Comparison of ENCODE assay signal across 8 mouse cellular contexts in genomic region chr2:29971838-29972635, GRCm38 (mm10). TPM values are rescaled to one million over a fixed set of nuclear protein-coding genes. Genes with fewer than 3 reads are reported as not detected.
DNase-seq lines count a peak whose midpoint lies in the region; ATAC-seq and TF ChIP-seq lines count a peak whose summit lies in the region.

No protein-coding gene starts in this region.

- TF ChIP-seq CTCF in left cerebral cortex, adult 2 months (IDR thresholded peaks at IDR 0.05), result no peak

- WGBS in kidney, embryonic 16.5 days, result 67% methylated on average over 9 of the region's 9 CpGs
- WGBS in lung, embryonic 16.5 days, result 56% methylated on average over 9 of the region's 9 CpGs

- H3K4me2 ChIP-seq in kidney, embryonic 16.5 days (replicated peaks; ENCODE audit: low read depth, low read length), result no peak overlapping the region
- H3K4me2 ChIP-seq in lung, embryonic 16.5 days (ENCODE audit: low read depth, low read length), result no peak overlapping the region

- no peaks in the 10 kb centered on the region for H3K27me3 ChIP-seq in kidney, embryonic 16.5 days (ENCODE audit: insufficient read depth, low read length)
- no peaks in the 10 kb centered on the region for H3K27me3 ChIP-seq in lung, embryonic 16.5 days (ENCODE audit: control insufficient read depth, insufficient read depth, low read depth, low read length)

- no peaks in the 10 kb centered on the region for H3K9me3 ChIP-seq in kidney, embryonic 16.5 days (ENCODE audit: low read length)
- H3K9me3 ChIP-seq in lung, embryonic 16.5 days (ENCODE audit: control insufficient read depth, low read length), result no peaks in the 10 kb centered on the region

- intact Hi-C loops in left cerebral cortex, adult 2 months (cut with DNase I), result no loop called here
- intact Hi-C loops in left cerebral cortex, postnatal 36 days (cut with DNase I), result no loop called here

- no peak for ATAC-seq in kidney, embryonic 16.5 days (ENCODE audit: low FRiP score, low TSS enrichment)
- ATAC-seq in lung, embryonic 16.5 days (ENCODE audit: low read depth), result peak; percentile 75

- DNase-seq in left cerebral cortex, adult 2 months (ENCODE audit: extremely low spot score in 1 of 2, low spot score in 2 of 2), result peak in 1 of 2 experiments; percentile 42
- no peak for DNase-seq in left cerebral cortex, postnatal 36 days (ENCODE audit: low spot score in 2 of 2)
- peak; percentile 74 for DNase-seq in c-Kit-positive CD71-positive TER-119-negative erythroid progenitor cells, embryonic 14.5 days (ENCODE audit: low read depth)
- DNase-seq in heart, adult 9 months (ENCODE audit: low spot score in 2 of 2), result peak; percentile 65 to 83
- DNase-seq in urinary bladder, postnatal 36 days (ENCODE audit: low spot score in 2 of 2), result peak; percentile 33 to 71
- DNase-seq in thymus, postnatal 4 days, result no peak

- H3K36me3 ChIP-seq in kidney, embryonic 16.5 days (ENCODE audit: insufficient read depth, low read length), result peaks cover 18% of the 10 kb centered on the region
- H3K36me3 ChIP-seq in lung, embryonic 16.5 days (ENCODE audit: control insufficient read depth, insufficient read depth, low read length), result peaks cover 2% of the 10 kb centered on the region; the same call in 1 of the 2 replicates

- H3K4me3 ChIP-seq in left cerebral cortex, adult 2 months, result no peak overlapping the region
- no peak overlapping the region for H3K4me3 ChIP-seq in kidney, embryonic 16.5 days (ENCODE audit: low read length)
- no peak overlapping the region for H3K4me3 ChIP-seq in lung, embryonic 16.5 days (ENCODE audit: low read length)

- H3K27ac ChIP-seq in left cerebral cortex, adult 2 months, result peak overlapping the region; percentile 32
- H3K27ac ChIP-seq in kidney, embryonic 16.5 days (ENCODE audit: low read length), result peak overlapping the region; percentile 75
- peak overlapping the region; percentile 73 for H3K27ac ChIP-seq in lung, embryonic 16.5 days (ENCODE audit: low read length)

- peaks cover 26% of the 10 kb centered on the region for H3K4me1 ChIP-seq in kidney, embryonic 16.5 days (ENCODE audit: insufficient read depth, low read length)
- H3K4me1 ChIP-seq in lung, embryonic 16.5 days (replicated peaks; ENCODE audit: control insufficient read depth, insufficient read depth, low read length), result peaks cover 30% of the 10 kb centered on the region

- no peak overlapping the region for H3K9ac ChIP-seq in kidney, embryonic 16.5 days (replicated peaks; ENCODE audit: low read length)
- H3K9ac ChIP-seq in lung, embryonic 16.5 days (ENCODE audit: low read length), result no peak overlapping the region

RNA-seq across cellular contexts. Expression of gene Sptan1, which starts 6.7 kb away (rescaled TPM):
- 100 to 1,000 TPM; 878 to 928 TPM for total RNA-seq in left cerebral cortex, adult 2 months (2021)
- total RNA-seq in left cerebral cortex, postnatal 36 days (2021), result 100 to 1,000 TPM; 880 to 891 TPM
- polyA plus RNA-seq in kidney, embryonic 16.5 days (2015; fragmentation: Nextera tagmentation; extraction: Ambion mirVana), result 102 and 109 TPM in 2 replicates
- 98.4 and 109 TPM in 2 replicates for polyA plus RNA-seq in lung, embryonic 16.5 days (2015; fragmentation: Nextera tagmentation; extraction: Ambion mirVana)

RNA-seq across cellular contexts. Expression of gene Gle1, which starts 36.8 kb away (rescaled TPM):
- total RNA-seq in left cerebral cortex, adult 2 months (2021), result 10 to 100 TPM; 46.5 to 48.1 TPM
- 10 to 100 TPM; 42.7 to 49.0 TPM for total RNA-seq in left cerebral cortex, postnatal 36 days (2021)
- 63.9 and 67.6 TPM in 2 replicates for polyA plus RNA-seq in kidney, embryonic 16.5 days (2015; fragmentation: Nextera tagmentation; extraction: Ambion mirVana)
- polyA plus RNA-seq in lung, embryonic 16.5 days (2015; fragmentation: Nextera tagmentation; extraction: Ambion mirVana), result 70.4 and 70.9 TPM in 2 replicates

Comparison
In these comparisons a context has a peak if more than half of its experiments do, and no peak if none do; other contexts are left out.
1. DNase-seq: peak in c-Kit-positive CD71-positive TER-119-negative erythroid progenitor cells, embryonic 14.5 days (single experiment), heart, adult 9 months (2 of 2) and urinary bladder, postnatal 36 days (2 of 2); none in left cerebral cortex, postnatal 36 days (0 of 2) and thymus, postnatal 4 days (single experiment).
2. Peak in every context shown above with its lines, with median percentiles within 50 percentile points of each other: H3K27ac ChIP-seq.